Mouse (Mus musculus) kidney, embryonic 14.5 days (tissue): ENCODE results near the gene Zfp58. TPM values are rescaled to one million over a fixed set of nuclear protein-coding genes. Genes with fewer than 3 reads are reported as not detected.
"Not testable (repeated sequence)": the region's sequence is repeated elsewhere in the genome, so short reads cannot be mapped to it uniquely, and the experiment has no call there.

ENCODE experiments used
- ATAC-seq: fragments of 200-750 bp; cut with Nextera tagmentation; 2 replicates; pipeline ENCODE4 v1.8.0; 2017; ENCODE audit warnings: moderate number of reproducible peaks, mild to moderate bottlenecking, moderate TSS enrichment, moderate library complexity; ENCODE audit not compliant: low FRiP score, low TSS enrichment
- H3K27ac ChIP-seq: fragments of 300-500 bp; sonication (generic); 2 replicates; pipeline ENCODE4 v1.5.1; 2014; ENCODE audit warnings: low read depth, mild to moderate bottlenecking, low read length, moderate library complexity, mixed read lengths
- H3K27me3 ChIP-seq: fragments of 300-500 bp; sonication (generic); 2 replicates; pipeline ENCODE4 v1.6.1; 2014; ENCODE audit warnings: mild to moderate bottlenecking, low read length; ENCODE audit not compliant: control insufficient read depth, insufficient read depth
- H3K36me3 ChIP-seq: fragments of 300-500 bp; sonication (generic); 2 replicates; pipeline ENCODE4 v1.6.1; 2014; ENCODE audit warnings: low read length, mixed read lengths; ENCODE audit not compliant: control insufficient read depth, insufficient read depth
- H3K4me1 ChIP-seq: fragments of 300-500 bp; sonication (generic); 2 replicates; pipeline ENCODE4 v1.6.1; 2014; ENCODE audit warnings: low read length, mixed read lengths; ENCODE audit not compliant: control insufficient read depth, insufficient read depth
- H3K4me2 ChIP-seq: fragments of 300-500 bp; sonication (generic); replicated peaks from 2 replicates; pipeline ENCODE4 v1.6.1; 2014; ENCODE audit warnings: low read depth, mild to moderate bottlenecking, low read length
- H3K4me3 ChIP-seq: fragments of 300-500 bp; sonication (generic); 2 replicates; pipeline ENCODE4 v1.5.1; 2014; ENCODE audit warnings: mild to moderate bottlenecking, low read length
- H3K9ac ChIP-seq: fragments of 300-500 bp; sonication (generic); 2 replicates; pipeline ENCODE4 v1.6.1; 2014; ENCODE audit warnings: low read depth, mild to moderate bottlenecking, low read length, moderate library complexity
- H3K9me3 ChIP-seq: fragments of 300-500 bp; sonication (generic); 2 replicates; pipeline ENCODE4 v1.6.1; 2016; ENCODE audit warnings: low read length; ENCODE audit not compliant: control insufficient read depth
- WGBS: fragments of 180-500 bp; shearing (Covaris S2); extraction: QIAGEN DNeasy Blood & Tissue Kit; methylation state at CpG from one replicate; pipeline ENCODE4 v1.1.7; 2014; 5-methylcytosine and 5-hydroxymethylcytosine counted together
- polyA plus RNA-seq: library from polyadenylated mRNA; unstranded; fragments of >200 nt; fragmentation: Nextera tagmentation; extraction: Ambion mirVana; gene quantifications from 2 replicates; pipeline ENCODE4 v1.2.1, GENCODE M21; 2014

Zfp58 gene
- polyA plus RNA-seq, 1 experiment from 2014 or later: 16.7 TPM

- no peaks in the 10 kb centered on the region for H3K4me1 ChIP-seq
- no peak overlapping the region for H3K27ac ChIP-seq
- H3K27me3 ChIP-seq: no peaks in the 10 kb centered on the region
- H3K9me3 ChIP-seq: no peaks in the 10 kb centered on the region
- 76% methylated on average over 4 of the region's 4 CpGs for WGBS
- H3K36me3 ChIP-seq: no peaks in the 10 kb centered on the region
- no peak overlapping the region for H3K4me2 ChIP-seq
- no peak overlapping the region for H3K9ac ChIP-seq
- no peak for ATAC-seq
- no peak overlapping the region for H3K4me3 ChIP-seq
Measured at GRCm38 (mm10) chr13:67481528-67481927, 18.8 kb downstream of the Zfp58 start.

DNA sequence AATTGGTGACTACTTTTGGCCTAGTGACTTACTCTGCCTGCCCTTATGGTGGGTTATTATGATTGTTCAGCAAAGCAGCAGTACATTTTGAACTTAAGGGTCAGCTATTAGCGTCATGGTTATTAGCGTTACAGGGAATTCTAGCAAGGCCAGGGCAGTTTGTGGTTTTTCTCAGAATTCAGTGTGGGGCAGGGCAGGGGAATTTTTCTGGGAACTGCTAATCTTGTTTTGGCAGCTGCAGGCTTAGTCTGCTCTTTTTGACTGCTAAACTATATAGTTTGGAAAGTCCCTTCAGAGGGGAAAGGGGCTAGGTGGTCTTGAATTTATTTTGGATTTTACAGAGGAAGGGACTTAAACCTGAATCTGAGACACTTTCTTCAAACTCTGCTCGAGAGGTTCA is 31.1 kb downstream of the Zfp58 start:
- H3K4me3 ChIP-seq: no peak overlapping the region
- H3K4me1 ChIP-seq: no peaks in the 10 kb centered on the region
- no peaks in the 10 kb centered on the region for H3K9me3 ChIP-seq
- ATAC-seq: no peak
- no peak overlapping the region for H3K4me2 ChIP-seq
- no peaks in the 10 kb centered on the region for H3K27me3 ChIP-seq
- no peak overlapping the region for H3K9ac ChIP-seq
- no peak overlapping the region for H3K27ac ChIP-seq
- peaks cover 7% of the 10 kb centered on the region; the same call in 1 of the 2 replicates for H3K36me3 ChIP-seq
- WGBS: 95% methylated on average over 3 of the region's 3 CpGs

DNA sequence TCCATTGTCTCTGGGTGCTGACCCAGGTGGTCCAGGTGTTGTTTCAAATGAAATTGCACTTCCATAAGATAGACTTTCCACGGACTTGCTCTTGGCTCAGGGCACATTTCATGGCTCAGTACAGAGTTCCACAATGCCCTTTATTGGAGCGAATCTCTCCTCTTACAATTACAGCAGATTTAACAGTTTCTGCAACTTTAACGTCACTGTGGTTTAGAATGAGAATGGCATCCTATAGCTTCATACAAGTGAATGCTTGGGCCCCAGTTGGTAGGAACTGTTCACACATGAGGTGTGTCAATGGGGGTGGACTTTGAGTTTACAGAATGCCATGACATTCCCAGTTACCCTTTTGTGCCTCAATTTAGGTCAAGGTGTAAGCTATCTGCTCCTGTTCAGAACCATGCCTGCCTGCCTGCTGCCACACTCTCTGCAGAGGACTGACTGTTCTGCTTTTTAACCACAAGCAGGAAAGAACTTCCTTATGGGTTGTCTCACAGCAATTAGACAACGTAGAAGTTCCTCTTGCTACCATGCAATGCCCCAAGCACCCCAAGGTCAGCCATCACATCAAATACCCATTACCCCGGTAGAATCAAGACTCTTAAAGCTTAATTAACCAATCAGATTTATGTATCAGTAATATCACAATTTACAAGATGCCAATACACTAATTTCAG is 36.7 kb downstream of the Zfp58 start:
- H3K4me3 ChIP-seq, H3K36me3 ChIP-seq, ATAC-seq, H3K9ac ChIP-seq, H3K9me3 ChIP-seq, H3K4me1 ChIP-seq, H3K4me2 ChIP-seq, H3K27me3 ChIP-seq, H3K27ac ChIP-seq: not testable (repeated sequence)
- WGBS: 95% methylated on average over 3 of the region's 5 CpGs

DNA sequence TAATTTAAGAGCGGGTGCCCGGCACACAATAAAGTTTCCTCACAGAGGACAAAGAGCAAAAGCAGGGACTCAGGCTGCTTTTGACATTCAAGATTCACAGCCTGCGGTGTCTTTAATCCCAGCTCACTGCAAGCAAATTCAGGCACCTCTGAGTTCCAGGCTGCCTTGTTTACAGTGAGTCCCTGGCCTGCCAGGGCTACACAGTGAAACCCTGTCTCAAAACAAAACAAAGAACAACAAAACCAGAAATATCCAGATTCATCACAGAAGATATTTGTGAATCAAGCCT is 48.4 kb downstream of the Zfp58 start:
- Histone ChIP-seq H3K4me1 (no peaks in the 10 kb centered on the region), H3K9ac (peak overlapping the region; percentile 9; the same call in 1 of the 2 replicates), H3K4me2 (peak overlapping the region; percentile 66), H3K27me3 (no peaks in the 10 kb centered on the region), H3K9me3 (no peaks in the 10 kb centered on the region), H3K4me3 (peak overlapping the region; percentile 59), H3K27ac (no peak overlapping the region), H3K36me3 (no peaks in the 10 kb centered on the region; the same call in 1 of the 2 replicates)
- WGBS: 9% methylated on average over 3 of the region's 3 CpGs
- 0 out of 2 replicates have a peak, but pooled peaks have one; percentile 16 for ATAC-seq

DNA sequence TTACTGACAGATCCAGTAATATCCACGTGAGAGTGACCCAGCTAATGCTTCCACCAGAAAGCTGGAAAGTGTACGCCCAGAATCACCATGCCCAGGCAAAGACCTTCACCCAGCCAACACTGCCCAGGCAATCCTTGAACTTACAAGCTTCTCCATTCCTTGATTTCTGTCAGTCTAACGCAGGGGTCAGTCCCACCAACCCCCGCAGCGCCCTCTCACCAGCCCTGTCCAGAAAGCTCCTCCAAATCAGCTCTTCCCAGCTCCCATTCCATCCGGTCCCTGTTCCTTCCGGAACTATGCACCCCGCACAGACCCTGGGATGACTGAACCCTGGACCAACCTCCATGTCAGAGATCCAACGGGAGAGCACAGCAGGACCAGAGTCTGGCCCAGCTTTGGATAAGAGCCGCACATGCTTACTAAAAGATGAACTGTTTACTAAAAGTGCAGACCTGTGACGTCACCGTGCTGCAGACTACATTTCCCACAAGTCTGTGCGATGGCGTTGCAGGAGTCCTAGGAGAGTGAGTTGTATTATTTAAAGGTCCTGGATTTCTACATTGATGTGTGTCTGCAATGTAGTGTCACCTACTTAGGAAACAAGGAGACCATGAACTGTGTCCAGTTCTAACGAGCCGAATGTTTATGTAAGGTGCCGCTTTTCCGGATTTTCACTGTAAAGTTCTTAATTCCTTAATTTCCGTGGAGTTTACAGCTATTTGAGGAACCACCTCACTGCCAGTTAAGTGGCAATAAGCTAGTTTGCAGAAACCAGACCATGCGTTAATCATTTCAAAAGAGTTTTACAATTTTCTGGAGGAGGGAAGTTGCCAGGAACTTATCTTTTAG is 49.0 kb downstream of the Zfp58 start, which contains the start of gene Zfp874a:
TSS of gene Zfp874a (minus strand) at position 453 of the 849 bp plus-strand sequence.
- Histone ChIP-seq H3K4me2 (peak within 1 kb of the TSS; percentile 66), H3K27me3 (no peaks in the 10 kb centered on the region), H3K9me3 (no peaks in the 10 kb centered on the region), H3K4me3 (peak within 1 kb of the TSS; percentile 59), H3K36me3 (peaks cover 2% of the 10 kb centered on the region), H3K9ac (peak within 1 kb of the TSS; percentile 60), H3K4me1 (no peaks in the 10 kb centered on the region), H3K27ac (no peak within 1 kb of the TSS)
- ATAC-seq: peak; percentile 98
- WGBS: under 1% methylated on average over 20 of the region's 20 CpGs

Other genes with a start within 250 kb of the Zfp58 start
- gene Zfp458, start 222.1 kb downstream of the Zfp58 start, polyA plus RNA-seq: 2.1 and 3.0 TPM in 2 replicates
- gene Zfp457, start 194.1 kb downstream of the Zfp58 start, polyA plus RNA-seq: 0.73 and 1.5 TPM in 2 replicates
- gene Zfp595, start 168.0 kb downstream of the Zfp58 start, polyA plus RNA-seq: 2.7 and 3.0 TPM in 2 replicates
- not detected in 2 replicates for gene Gm28044, start 140.0 kb downstream of the Zfp58 start, polyA plus RNA-seq
- gene Zfp953, start 139.9 kb downstream of the Zfp58 start, polyA plus RNA-seq: 1.4 and 1.6 TPM in 2 replicates
- gene Gm28041, start 124.8 kb downstream of the Zfp58 start, polyA plus RNA-seq: 0.38 and 0.50 TPM in 2 replicates
- 1.3 and 2.2 TPM in 2 replicates for gene Zfp456, start 124.7 kb downstream of the Zfp58 start, polyA plus RNA-seq
- 4.3 and 6.0 TPM in 2 replicates for gene Zfp429, start 100.7 kb downstream of the Zfp58 start, polyA plus RNA-seq
- gene Zfp459, start 79.1 kb downstream of the Zfp58 start, polyA plus RNA-seq: 0.31 and 2.3 TPM in 2 replicates
- 5.6 and 10.4 TPM in 2 replicates for gene Zfp874a, start 48.9 kb downstream of the Zfp58 start, polyA plus RNA-seq
- gene Zfp874b, start 16.3 kb downstream of the Zfp58 start, polyA plus RNA-seq: 2.2 and 2.3 TPM in 2 replicates
- not detected in 2 replicates for gene Gm26965, start 25.6 kb upstream of the Zfp58 start, polyA plus RNA-seq
- gene Zfp87, start 25.6 kb upstream of the Zfp58 start, polyA plus RNA-seq: 22.5 and 28.5 TPM in 2 replicates
- gene Zfp748, start 53.3 kb upstream of the Zfp58 start, polyA plus RNA-seq: 15.2 and 17.7 TPM in 2 replicates
- 4.5 and 5.0 TPM in 2 replicates for gene Zfp729b, start 109.2 kb upstream of the Zfp58 start, polyA plus RNA-seq
- not detected in 2 replicates for gene Gm49345, start 137.2 kb upstream of the Zfp58 start, polyA plus RNA-seq
- 3.6 and 5.7 TPM in 2 replicates for gene Zfp729a, start 137.2 kb upstream of the Zfp58 start, polyA plus RNA-seq
- 9.6 and 11.2 TPM in 2 replicates for gene Zfp738, start 186.5 kb upstream of the Zfp58 start, polyA plus RNA-seq
- gene Zfp65, start 228.6 kb upstream of the Zfp58 start, polyA plus RNA-seq: 4.3 and 5.6 TPM in 2 replicates